Mouse (Mus musculus): ENCODE measurements around the gene Zscan4-ps3. TPM values are rescaled to one million over a fixed set of nuclear protein-coding genes. Genes with fewer than 3 reads are reported as not detected.
"Not testable (repeated sequence)": the region's sequence is repeated elsewhere in the genome, so short reads cannot be mapped to it uniquely, and the experiment has no call there.

The Zscan4-ps3 gene
- total RNA-seq (2021) (not detected), polyA plus RNA-seq (2012; rRNA removed) (not detected in 2 replicates)
- long read RNA-seq = 0 reads

- not testable (repeated sequence) for DNase-seq
Measured at GRCm38 (mm10) chr7:11609008-11609407, at the start of gene Zscan4-ps3. TSS of gene Zscan4-ps3 (plus strand) at chr7:11609308.

- peak; percentile 9 for DNase-seq
Measured at GRCm38 (mm10) chr7:11617082-11617481, 8.0 kb downstream of the Zscan4-ps3 start.

Other genes with a start within 250 kb of the Zscan4-ps3 start
- gene Zscan4f, start 211.4 kb upstream of the Zscan4-ps3 start, total RNA-seq (2021) = not detected
- gene Zscan4f, start 211.4 kb upstream of the Zscan4-ps3 start, polyA plus RNA-seq (2012; rRNA removed) = not detected in 2 replicates
- not detected for gene Zscan4-ps2, start 95.0 kb upstream of the Zscan4-ps3 start, total RNA-seq (2021)
- not detected in 2 replicates for gene Zscan4-ps2, start 95.0 kb upstream of the Zscan4-ps3 start, polyA plus RNA-seq (2012; rRNA removed)
- gene Vmn1r72, start 70.8 kb downstream of the Zscan4-ps3 start, total RNA-seq (2021) = not detected
- gene Vmn1r72, start 70.8 kb downstream of the Zscan4-ps3 start, polyA plus RNA-seq (2012; rRNA removed) = not detected in 2 replicates
- gene Vmn1r73, start 121.0 kb downstream of the Zscan4-ps3 start, total RNA-seq (2021) = not detected
- not detected in 2 replicates for gene Vmn1r73, start 121.0 kb downstream of the Zscan4-ps3 start, polyA plus RNA-seq (2012; rRNA removed)
- not detected for gene Vmn1r74, start 224.7 kb downstream of the Zscan4-ps3 start, total RNA-seq (2021)
- gene Vmn1r74, start 224.7 kb downstream of the Zscan4-ps3 start, polyA plus RNA-seq (2012; rRNA removed) = not detected in 2 replicates

Measured in adrenal gland, adult 2 months (tissue).